Mouse (Mus musculus): ENCODE measurements around the gene Aak1.

DNA sequence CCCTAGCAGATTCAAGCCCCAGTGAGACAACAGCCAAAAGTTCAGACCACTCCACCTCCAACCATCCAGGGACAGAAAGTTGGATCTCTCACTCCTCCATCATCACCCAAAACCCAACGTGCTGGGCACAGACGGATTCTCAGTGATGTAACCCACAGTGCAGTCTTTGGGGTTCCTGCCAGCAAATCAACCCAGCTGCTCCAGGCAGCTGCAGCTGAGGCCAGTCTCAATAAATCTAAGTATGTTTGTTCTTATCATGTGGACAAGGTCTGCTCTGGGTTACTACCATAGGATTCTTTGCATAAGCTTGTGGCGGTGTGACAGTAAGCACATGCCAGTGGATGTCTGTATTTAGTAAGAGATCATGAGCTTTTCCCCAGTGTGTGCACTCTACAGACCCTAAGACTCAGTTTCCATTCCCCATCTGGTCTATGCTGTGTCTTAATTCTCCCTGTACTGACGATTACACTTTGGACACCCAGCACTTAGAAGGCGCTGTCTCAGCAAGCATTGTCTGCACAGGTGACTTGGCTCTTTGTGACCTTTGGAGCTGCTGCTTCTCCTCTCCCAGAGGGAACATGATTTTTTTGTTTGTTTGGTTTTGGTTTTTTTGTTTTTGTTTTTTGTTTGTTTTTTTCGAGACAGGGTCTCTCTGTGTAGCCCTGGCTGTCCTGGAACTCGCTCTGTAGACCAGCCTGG, 114.8 kb downstream of the Aak1 start:
- TF ChIP-seq CTCF (IDR thresholded peaks at IDR 0.05; ENCODE audit: extremely low read depth, insufficient read depth, insufficient read length, insufficient replicate concordance) (no peak), POLR2A (IDR thresholded peaks at IDR 0.05; ENCODE audit: low read depth, low read length) (no peak)
